Mouse (Mus musculus) c-Kit-positive CD71-positive TER-119-negative erythroid progenitor cells, embryonic 14.5 days (primary cell): ENCODE measurements around the gene Zfp831.
A peak's percentile ranks its signal among the peaks of the same experiment; 100 is the strongest.

Experiments used
- DNase-seq: peaks from one replicate; pipeline ENCODE4 v3.0.0-alpha.2; 2013; ENCODE audit warnings: low read depth

Zfp831 gene

DNA sequence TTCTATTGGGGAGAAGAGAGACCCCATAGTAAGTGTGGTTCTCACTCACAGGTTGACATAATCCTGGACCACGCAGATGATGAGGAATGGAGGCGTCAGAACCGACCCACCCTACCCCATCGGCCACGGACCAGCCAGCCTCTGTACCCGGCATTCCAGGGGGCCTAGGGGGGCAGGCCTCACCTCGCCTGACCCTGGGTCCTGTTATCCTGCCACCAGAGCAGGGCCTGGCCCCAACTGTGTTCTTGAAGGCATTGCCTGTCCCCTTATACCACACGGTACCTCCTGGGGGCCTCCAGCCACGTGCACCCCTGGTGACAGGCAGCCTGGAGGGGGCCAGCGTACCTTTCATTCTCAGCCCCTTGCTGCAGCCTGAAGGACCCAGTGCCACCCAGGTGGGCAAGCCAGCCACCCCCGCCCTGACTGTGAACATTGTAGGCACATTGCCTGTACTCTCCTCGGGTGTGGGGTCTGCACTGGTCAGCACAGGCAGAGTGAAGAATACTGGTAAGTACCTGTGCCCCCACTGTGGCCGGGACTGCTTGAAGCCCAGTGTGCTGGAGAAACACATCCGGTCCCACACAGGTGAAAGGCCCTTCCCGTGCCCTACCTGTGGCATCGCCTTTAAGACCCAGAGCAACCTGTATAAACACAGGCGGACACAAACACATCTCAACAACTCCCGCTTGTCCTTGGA is at the start of gene Zfp831:
Gene Zfp831 (plus strand): TSS at position 87 of the 697 bp plus-strand sequence.
- DNase-seq = no peak

DNA sequence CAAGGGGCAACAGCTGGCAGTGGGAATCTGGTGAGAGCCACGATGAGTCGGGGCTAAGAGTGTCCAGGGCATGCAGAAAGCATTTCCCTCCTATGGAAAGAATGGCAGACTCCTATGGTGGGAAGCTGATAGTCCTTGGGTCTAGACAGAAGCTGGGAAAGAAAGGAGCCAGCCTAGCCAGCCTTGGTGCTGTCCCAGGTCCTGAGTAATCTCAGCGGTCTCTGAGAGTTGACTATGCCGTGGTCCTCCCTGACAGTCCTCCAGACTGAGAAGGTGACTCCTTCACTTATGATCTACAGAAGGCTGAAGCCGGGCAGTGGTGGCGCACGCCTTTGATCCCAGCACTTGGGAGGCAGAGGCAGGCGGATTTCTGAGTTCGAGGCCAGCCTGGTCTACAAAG is 48.4 kb upstream of the Zfp831 start:
- DNase-seq = no peak

DNA sequence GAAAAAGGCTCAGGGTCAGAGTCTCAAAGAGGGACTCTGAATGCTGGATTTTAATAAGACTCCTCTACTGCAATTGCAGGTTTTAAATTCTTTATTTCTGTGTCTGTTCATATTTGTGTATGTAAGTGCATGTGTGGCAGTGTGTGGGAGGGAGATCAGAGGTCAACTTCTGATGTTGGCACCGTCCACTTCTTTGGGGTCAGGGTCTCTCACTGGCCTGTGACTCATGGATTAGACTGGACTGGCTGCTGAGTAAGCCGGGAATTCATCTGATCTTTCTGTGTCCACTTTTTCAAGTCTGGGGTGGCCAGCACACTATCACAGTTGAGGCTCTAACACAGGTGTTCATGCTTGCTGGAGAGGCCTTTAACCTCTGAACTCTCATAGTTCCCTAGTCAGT is 47.7 kb upstream of the Zfp831 start:
- no peak for DNase-seq

DNA sequence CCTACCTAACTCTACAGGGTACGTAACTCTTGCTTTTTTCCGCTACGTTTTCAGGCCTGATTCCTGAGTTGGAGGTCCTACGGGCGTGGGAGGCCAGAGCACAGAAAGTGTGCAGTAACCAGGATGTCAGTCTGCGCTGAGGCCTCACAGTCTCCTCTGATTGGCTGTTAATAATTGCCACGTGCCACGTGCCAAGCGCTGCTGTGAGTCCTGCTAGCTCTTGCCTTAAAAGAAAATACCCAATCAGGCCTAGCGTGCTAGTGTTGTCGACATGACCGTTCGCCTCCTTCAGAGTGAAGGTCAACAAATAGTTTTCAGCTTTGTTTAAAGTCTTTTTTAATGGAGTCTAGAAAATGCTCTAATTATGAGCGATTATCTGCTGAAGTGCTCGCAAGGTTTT is 46.9 kb upstream of the Zfp831 start:
- no peak for DNase-seq

GRCm38 (mm10) chr2:174598451-174598850 is 44.9 kb upstream of the Zfp831 start:
- DNase-seq = no peak

DNA sequence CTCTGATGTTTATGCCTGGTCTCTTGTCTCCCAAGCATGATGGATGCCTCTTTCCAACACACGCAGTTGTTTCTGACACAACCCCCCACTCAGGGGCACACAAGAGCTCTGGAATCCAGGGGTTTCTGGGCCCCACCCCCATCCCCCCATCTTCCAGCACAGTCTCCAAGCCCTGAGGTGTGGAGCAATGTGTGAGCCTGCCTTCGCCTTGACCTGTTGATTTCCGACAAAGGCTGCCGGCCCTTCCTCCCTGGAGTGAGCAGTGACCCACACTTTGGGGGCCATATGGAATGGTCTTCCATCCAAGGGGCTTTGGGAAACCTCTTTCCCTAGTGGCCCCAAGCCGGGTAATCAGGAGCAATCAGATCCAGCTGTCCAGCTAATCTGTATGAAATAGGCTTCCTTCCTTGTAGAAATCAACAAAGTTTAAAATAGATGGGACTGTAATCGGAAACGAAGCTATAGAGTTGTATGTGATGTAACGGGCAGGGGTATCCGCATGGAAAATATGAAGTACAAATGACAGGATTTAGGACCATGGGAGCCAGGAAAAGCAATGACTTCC is 44.2 kb upstream of the Zfp831 start:
- no peak for DNase-seq

- no peak for DNase-seq
Observed at GRCm38 (mm10) chr2:174599853-174600271, 43.5 kb upstream of the Zfp831 start.

DNA sequence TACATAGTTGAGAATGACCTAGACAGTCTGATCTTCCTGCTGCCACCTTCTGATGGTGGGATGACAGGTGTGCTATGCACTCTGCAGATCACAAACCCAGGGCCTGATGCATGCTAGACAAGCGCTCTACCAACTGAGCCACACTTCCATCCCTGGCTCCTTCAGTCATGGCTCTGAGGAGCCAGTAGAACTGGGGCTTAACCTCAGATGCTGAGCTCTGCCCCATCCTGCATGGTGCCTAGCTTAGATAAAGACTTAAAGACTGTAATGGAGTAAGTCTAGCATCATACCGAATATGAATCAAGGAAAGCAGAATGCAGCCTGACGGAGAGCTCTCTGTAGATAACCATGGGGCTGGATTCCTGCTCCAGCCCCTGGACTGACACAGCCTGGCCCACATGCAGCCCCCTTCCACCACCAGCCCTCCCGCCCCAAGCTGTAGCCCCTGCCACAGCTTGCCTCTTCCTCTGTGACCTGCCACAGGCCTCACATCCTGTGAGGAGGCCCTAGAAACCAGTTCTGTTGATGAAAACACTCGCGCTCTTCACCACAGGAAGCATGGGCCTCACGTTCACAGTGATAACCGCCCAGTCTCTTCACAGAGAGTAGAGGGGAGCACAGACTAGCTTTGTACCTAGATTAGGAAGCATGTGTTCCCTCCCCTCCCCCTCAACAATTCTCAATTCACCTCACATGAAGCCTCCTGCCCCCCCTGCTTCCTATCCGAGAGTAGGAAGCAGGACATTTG is 41.2 kb upstream of the Zfp831 start:
- DNase-seq = no peak

- DNase-seq = no peak
Observed at GRCm38 (mm10) chr2:174603321-174603720, 40.0 kb upstream of the Zfp831 start.

DNA sequence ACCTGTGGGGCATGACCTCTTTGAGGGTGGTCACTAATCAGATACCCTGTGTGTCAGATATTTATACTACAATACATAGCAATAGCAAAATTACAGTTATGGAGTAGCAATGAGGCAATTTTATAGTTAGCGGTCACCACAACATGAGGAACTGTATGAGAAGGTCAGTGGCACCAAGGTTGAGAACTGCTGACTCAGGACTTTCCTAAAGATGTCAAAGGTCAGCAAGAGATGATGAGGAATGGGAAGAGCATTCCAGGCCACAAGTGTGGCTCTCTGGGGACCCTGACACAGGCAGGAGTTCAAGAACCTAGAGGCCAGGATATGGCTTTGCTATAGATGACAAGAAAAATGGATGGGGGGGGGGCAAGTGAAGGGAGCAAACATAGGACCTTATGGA is 38.3 kb upstream of the Zfp831 start:
- DNase-seq = no peak

- DNase-seq = no peak
Observed at GRCm38 (mm10) chr2:174605442-174606087, 37.8 kb upstream of the Zfp831 start.

DNA sequence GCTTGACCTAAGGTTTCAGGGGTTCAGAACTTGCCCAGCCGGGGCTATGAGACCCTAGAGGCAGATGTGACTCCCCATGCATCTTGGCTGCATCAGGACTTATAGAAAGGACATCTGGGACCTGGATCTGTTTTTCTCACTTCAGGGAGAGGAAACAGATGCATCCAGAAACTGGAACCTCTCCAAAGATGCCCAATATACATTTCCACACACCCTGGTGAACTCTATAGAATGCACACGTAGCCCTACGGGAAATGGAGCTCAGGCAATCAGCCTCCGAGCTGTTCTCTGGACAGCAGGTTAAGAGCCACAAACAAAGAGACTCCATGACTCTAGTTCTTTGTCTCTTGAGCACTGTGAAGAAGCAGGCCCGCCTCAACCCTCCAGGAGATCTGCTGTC is 37.0 kb upstream of the Zfp831 start:
- DNase-seq = no peak

GRCm38 (mm10) chr2:174609892-174610291 is 33.4 kb upstream of the Zfp831 start:
- DNase-seq = no peak

DNA sequence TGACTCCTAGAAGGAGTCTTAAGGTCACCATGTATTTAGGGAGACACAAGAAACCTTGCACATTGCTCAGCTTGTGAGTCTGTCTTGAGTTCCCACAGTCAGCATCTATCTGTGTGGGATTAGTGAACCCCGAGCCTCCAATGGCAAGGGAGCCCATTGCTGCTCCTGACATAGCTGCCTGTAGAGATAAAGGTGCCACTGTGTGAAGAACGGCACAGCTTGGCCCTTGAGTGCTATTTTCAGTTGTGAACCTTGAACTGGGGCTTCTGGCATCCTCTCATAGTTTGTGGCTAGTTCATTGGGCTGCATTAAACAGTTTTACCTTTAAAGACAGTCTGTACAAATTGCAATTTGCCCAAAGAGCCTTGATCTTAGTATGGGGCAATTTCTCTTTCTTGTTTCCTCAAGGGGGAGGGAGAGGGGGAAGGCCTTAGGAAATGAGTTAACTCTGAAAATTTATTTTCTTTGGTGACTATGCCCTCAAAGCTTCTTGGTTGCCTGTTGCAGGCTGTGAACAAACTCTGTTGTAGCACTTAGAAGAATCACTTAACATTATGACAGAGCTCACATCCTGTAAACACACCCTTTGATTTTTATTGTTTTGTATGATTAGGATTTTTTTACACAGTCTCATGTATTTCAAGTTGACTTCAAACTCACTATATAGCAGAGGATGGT is 30.8 kb upstream of the Zfp831 start:
- no peak for DNase-seq

- no peak for DNase-seq
Observed at GRCm38 (mm10) chr2:174613221-174613620, 30.1 kb upstream of the Zfp831 start.

GRCm38 (mm10) chr2:174613921-174614441 is 29.4 kb upstream of the Zfp831 start:
- no peak for DNase-seq

GRCm38 (mm10) chr2:174621881-174622280 is 21.5 kb upstream of the Zfp831 start:
- DNase-seq = peak; percentile 34

GRCm38 (mm10) chr2:174624430-174624829 is 18.9 kb upstream of the Zfp831 start:
- no peak for DNase-seq

GRCm38 (mm10) chr2:174627021-174627420 is 16.3 kb upstream of the Zfp831 start:
- no peak for DNase-seq

DNA sequence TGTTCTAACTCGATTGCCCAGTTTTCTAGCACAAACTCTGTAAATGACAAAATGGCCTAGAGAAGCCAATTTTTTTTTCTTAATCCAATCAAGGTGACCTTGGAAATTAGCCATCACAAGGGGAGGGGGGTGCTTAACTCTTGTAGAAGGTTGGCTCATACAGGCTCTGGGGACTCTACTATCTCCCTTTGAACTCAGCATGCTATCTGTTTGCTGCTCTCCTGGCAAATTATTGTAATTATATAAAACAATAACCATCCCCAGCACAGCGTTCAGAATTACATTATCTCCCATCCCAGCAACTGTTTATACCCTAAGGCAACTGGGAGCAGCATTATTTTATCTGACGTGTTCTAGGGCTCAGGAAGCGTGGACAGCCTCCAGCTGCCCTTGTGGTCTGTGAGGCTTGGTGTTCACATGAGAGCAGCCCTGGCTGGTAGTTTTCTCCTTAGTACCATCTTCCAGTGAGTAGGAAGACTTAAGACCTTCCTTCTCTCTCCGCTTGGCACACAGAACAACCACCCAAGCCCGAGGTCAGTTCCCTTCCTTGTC is 14.0 kb upstream of the Zfp831 start:
- DNase-seq = no peak

- DNase-seq = no peak
Observed at GRCm38 (mm10) chr2:174636750-174637149, 6.6 kb upstream of the Zfp831 start.

DNA sequence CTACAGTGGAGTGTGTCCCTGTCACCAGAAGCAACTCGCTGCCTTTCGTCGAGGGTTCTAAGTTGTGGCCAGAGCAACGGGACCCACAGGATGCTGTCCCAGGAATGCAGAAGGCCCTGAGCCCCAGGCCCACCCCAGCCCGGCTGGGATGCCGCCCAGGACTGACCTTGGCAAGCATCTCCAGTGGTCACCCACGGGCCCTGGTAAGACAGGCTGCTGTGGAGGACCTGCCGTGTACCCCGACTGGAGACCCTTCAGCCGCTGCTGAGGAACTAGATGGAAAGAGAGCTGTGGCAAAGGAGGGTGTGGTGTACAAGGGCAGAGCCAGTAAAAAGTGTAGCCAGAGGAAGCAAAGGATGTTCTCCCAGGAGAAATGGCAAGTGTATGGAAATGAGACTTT is 1.6 kb downstream of the Zfp831 start:
- DNase-seq = no peak
